Mouse (Mus musculus) lung, embryonic 14.5 days (tissue): ENCODE data around the gene Fam129b. TPM values are rescaled to one million over a fixed set of nuclear protein-coding genes. Genes with fewer than 3 reads are reported as not detected.

Experiments
- ATAC-seq: fragments of 200-750 bp; cut with Nextera tagmentation; 2 replicates; pipeline ENCODE4 v1.8.0; 2017; ENCODE audit warnings: mild to moderate bottlenecking, moderate TSS enrichment, moderate library complexity; ENCODE audit not compliant: insufficient read depth
- DNase-seq: peaks from one replicate; pipeline ENCODE4 v3.0.0-alpha.2; 2015
- H3K27ac ChIP-seq: fragments of 300-500 bp; sonication (generic); 2 replicates; pipeline ENCODE4 v1.5.1; 2014; ENCODE audit warnings: low read depth, mild to moderate bottlenecking, moderate library complexity
- H3K27me3 ChIP-seq: fragments of 300-500 bp; sonication (generic); 2 replicates; pipeline ENCODE4 v1.6.1; 2014; ENCODE audit warnings: low read length, control low read depth; ENCODE audit not compliant: insufficient read depth
- H3K36me3 ChIP-seq: fragments of 300-500 bp; sonication (generic); 2 replicates; pipeline ENCODE4 v1.6.1; 2014; ENCODE audit warnings: control low read depth; ENCODE audit not compliant: insufficient read depth
- H3K4me1 ChIP-seq: fragments of 300-500 bp; sonication (generic); 2 replicates; pipeline ENCODE4 v1.6.1; 2014; ENCODE audit warnings: antibody characterized with exemption, control low read depth; ENCODE audit not compliant: insufficient read depth
- H3K4me2 ChIP-seq: fragments of 300-500 bp; sonication (generic); 2 replicates; pipeline ENCODE4 v1.6.1; 2014; ENCODE audit warnings: mild to moderate bottlenecking
- H3K4me3 ChIP-seq: fragments of 300-500 bp; sonication (generic); 2 replicates; pipeline ENCODE4 v1.5.1; 2014; ENCODE audit warnings: low read depth, low read length
- H3K9ac ChIP-seq: fragments of 300-500 bp; sonication (generic); 2 replicates; pipeline ENCODE4 v1.6.1; 2014
- H3K9me3 ChIP-seq: fragments of 300-500 bp; sonication (generic); 2 replicates; pipeline ENCODE4 v1.6.1; 2016; ENCODE audit warnings: low read depth, low read length, control low read depth
- CTCF ChIP-seq: IDR thresholded peaks from 2 replicates; pipeline ENCODE4 v1.5.1; 2016; ENCODE audit warnings: antibody characterized with exemption, low read depth
- WGBS: fragments of 180-500 bp; shearing (Covaris S2); extraction: QIAGEN DNeasy Blood & Tissue Kit; methylation state at CpG from one replicate; pipeline ENCODE4 v1.1.7; 2014; 5-methylcytosine and 5-hydroxymethylcytosine counted together
- polyA plus RNA-seq: library from polyadenylated mRNA; unstranded; fragments of >200 nt; fragmentation: Nextera tagmentation; extraction: Ambion mirVana; gene quantifications from 2 replicates; pipeline ENCODE4 v1.2.1, GENCODE M21; 2014

Gene Fam129b
- polyA plus RNA-seq, 1 experiment from 2014 or later: 46.5 TPM

DNA sequence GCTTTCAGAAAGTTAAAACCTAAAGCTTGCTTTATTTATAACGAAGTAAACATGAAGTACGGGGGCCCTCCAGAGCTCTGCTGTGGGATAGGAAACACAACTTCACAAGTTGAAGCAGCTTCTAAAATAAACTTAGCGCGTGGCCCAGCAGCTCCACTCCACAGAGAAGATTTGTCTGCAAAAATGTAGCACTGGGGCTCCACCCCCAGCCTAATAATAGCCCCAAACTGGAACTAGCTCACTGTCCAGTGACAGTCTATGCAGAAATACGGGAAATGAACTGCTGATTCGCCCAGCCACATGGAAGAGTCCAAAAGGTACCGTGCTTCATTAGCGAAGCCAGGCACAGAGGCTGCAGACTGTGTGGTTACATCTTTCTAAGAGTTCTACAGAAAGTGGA is 93.4 kb downstream of the Fam129b start:
- H3K9ac ChIP-seq: no peak overlapping the region
- H3K27me3 ChIP-seq: no peaks in the 10 kb centered on the region
- DNase-seq (no peak), ATAC-seq (no peak)
- peaks cover 24% of the 10 kb centered on the region for H3K36me3 ChIP-seq
- H3K4me3 ChIP-seq: no peak overlapping the region
- H3K27ac ChIP-seq: 0 out of 2 replicates have a peak overlapping the region, but pooled peaks have one; percentile 22
- H3K9me3 ChIP-seq: no peaks in the 10 kb centered on the region
- no peak overlapping the region for H3K4me2 ChIP-seq
- H3K4me1 ChIP-seq: peaks cover 3% of the 10 kb centered on the region; the same call in 1 of the 2 replicates
- 76% methylated on average over 8 of the region's 8 CpGs for WGBS
- no peak for TF ChIP-seq CTCF

DNA sequence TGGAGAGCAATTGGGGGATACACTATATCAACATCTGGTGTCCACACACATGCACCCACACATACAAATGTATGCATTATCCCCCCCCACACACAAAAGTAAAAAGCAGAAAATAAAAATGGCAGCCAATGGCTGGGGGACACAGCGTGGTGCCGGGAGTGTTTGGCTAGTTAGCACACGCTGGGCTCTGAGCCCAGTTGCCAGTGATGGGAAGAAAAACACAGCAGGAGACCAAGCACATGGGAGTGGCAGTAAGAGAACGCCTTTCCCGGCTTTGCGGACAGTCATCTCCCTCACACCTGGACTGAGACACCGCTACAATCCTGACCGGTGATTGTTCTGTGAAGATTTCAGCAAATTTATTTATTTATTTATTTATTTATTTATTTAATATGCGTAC is 95.3 kb downstream of the Fam129b start:
- H3K27ac ChIP-seq: no peak overlapping the region
- DNase-seq (no peak), ATAC-seq (no peak)
- no peak overlapping the region for H3K4me2 ChIP-seq
- 48% methylated on average over 9 of the region's 9 CpGs for WGBS
- TF ChIP-seq CTCF: no peak
- no peak overlapping the region for H3K9ac ChIP-seq
- H3K4me3 ChIP-seq: no peak overlapping the region
- peaks cover 3% of the 10 kb centered on the region; the same call in 1 of the 2 replicates for H3K4me1 ChIP-seq
- H3K9me3 ChIP-seq: no peaks in the 10 kb centered on the region
- no peaks in the 10 kb centered on the region for H3K27me3 ChIP-seq
- peaks cover 18% of the 10 kb centered on the region; the same call in 1 of the 2 replicates for H3K36me3 ChIP-seq

DNA sequence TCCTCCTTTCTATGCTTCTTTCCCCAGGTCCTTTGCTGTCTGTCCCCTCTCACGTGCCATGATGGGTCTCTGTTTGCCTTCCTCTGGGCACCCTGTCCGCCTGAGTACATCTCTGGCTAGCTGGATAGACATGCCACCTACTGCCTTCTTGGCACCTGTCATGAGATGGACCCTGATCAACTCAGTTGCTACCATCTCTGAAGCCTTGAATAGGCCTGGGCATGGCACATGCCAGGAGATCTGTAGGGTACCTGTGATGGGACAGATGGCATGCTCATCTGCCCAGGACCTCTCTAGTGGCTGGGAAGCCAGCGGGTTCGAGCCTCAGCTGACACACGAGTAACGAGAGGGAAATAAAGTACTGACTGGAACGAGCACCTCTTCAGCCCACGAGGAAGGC is 98.3 kb downstream of the Fam129b start:
- ATAC-seq (no peak), DNase-seq (no peak)
- 85% methylated on average over 8 of the region's 8 CpGs for WGBS
- no peak for TF ChIP-seq CTCF
- H3K36me3 ChIP-seq: peaks cover 18% of the 10 kb centered on the region; the same call in 1 of the 2 replicates
- no peaks in the 10 kb centered on the region for H3K4me1 ChIP-seq
- no peak overlapping the region for H3K27ac ChIP-seq
- H3K27me3 ChIP-seq: no peaks in the 10 kb centered on the region
- H3K4me3 ChIP-seq: no peak overlapping the region
- no peaks in the 10 kb centered on the region for H3K9me3 ChIP-seq
- H3K4me2 ChIP-seq: no peak overlapping the region
- no peak overlapping the region for H3K9ac ChIP-seq

Other genes with a start within 250 kb of the Fam129b start
- 91.1 and 98.5 TPM in 2 replicates for gene Eng, start 229.5 kb upstream of the Fam129b start, polyA plus RNA-seq
- gene Fpgs, start 172.0 kb upstream of the Fam129b start, polyA plus RNA-seq: 28.4 and 32.7 TPM in 2 replicates
- gene Cdk9, start 163.0 kb upstream of the Fam129b start, polyA plus RNA-seq: 81.7 and 84.3 TPM in 2 replicates
- gene Sh2d3c, start 155.1 kb upstream of the Fam129b start, polyA plus RNA-seq: 37.6 and 38.8 TPM in 2 replicates
- 0.20 TPM in 1 of 2 replicates, not detected in the other for gene 6330409D20Rik, start 135.1 kb upstream of the Fam129b start, polyA plus RNA-seq
- gene Tor2a, start 118.9 kb upstream of the Fam129b start, polyA plus RNA-seq: 66.2 and 71.0 TPM in 2 replicates
- gene Ttc16, start 100.5 kb upstream of the Fam129b start, polyA plus RNA-seq: 0.15 and 0.33 TPM in 2 replicates
- gene Ptrh1, start 100.3 kb upstream of the Fam129b start, polyA plus RNA-seq: 2.7 and 4.4 TPM in 2 replicates
- 0.11 and 0.33 TPM in 2 replicates for gene Cfap157, start 91.7 kb upstream of the Fam129b start, polyA plus RNA-seq
- gene Stxbp1, start 28.9 kb upstream of the Fam129b start, polyA plus RNA-seq: 20.7 and 22.2 TPM in 2 replicates
- gene Rpl12, start 85.4 kb downstream of the Fam129b start, polyA plus RNA-seq: 235 and 256 TPM in 2 replicates
- gene Lrsam1, start 85.5 kb downstream of the Fam129b start, polyA plus RNA-seq: 6.4 and 6.6 TPM in 2 replicates
- gene Slc2a8, start 106.0 kb downstream of the Fam129b start, polyA plus RNA-seq: 12.4 and 14.4 TPM in 2 replicates